Mouse (Mus musculus) neural tube, embryonic 11.5 days (tissue): ENCODE measurements at regions not wholly inside any gene's neighbourhood (a gene's known extent, or its start where the extent isn't known, plus 50 kb on each side); places are given as distances from the start of the nearest gene placed in this dataset.
"Not testable (repeated sequence)": the region's sequence is repeated elsewhere in the genome, so short reads cannot be mapped to it uniquely, and the experiment has no call there.

Experiments
- ATAC-seq: fragments of 200-750 bp; cut with Nextera tagmentation; 2 replicates; pipeline ENCODE4 v1.8.0; 2017; ENCODE audit warnings: moderate number of reproducible peaks, mild to moderate bottlenecking, moderate TSS enrichment, moderate library complexity; ENCODE audit not compliant: insufficient read depth, low FRiP score, low TSS enrichment
- DNase-seq: peaks from one replicate; pipeline ENCODE4 v3.0.0-alpha.2; 2015; ENCODE audit warnings: low spot score
- H3K27ac ChIP-seq: fragments of 300-500 bp; sonication (generic); 2 replicates; pipeline ENCODE4 v1.5.1; 2014; ENCODE audit warnings: low read depth, mild to moderate bottlenecking, low read length
- H3K27me3 ChIP-seq: fragments of 300-500 bp; sonication (generic); 2 replicates; pipeline ENCODE4 v1.6.1; 2014; ENCODE audit warnings: mild to moderate bottlenecking, low read length, mixed read lengths; ENCODE audit not compliant: control insufficient read depth, insufficient read depth
- H3K36me3 ChIP-seq: fragments of 300-500 bp; sonication (generic); 2 replicates; pipeline ENCODE4 v1.6.1; 2014; ENCODE audit warnings: mild to moderate bottlenecking, low read length, moderate library complexity, mixed read lengths; ENCODE audit not compliant: control insufficient read depth, insufficient read depth
- H3K4me1 ChIP-seq: fragments of 300-500 bp; sonication (generic); 2 replicates; pipeline ENCODE4 v1.6.1; 2014; ENCODE audit warnings: low read length, mixed read lengths; ENCODE audit not compliant: control insufficient read depth, insufficient read depth
- H3K4me2 ChIP-seq: fragments of 300-500 bp; sonication (generic); 2 replicates; pipeline ENCODE4 v1.6.1; 2014; ENCODE audit warnings: low read depth, mild to moderate bottlenecking, moderate library complexity
- H3K4me3 ChIP-seq: fragments of 300-500 bp; sonication (generic); 2 replicates; pipeline ENCODE4 v1.5.1; 2014; ENCODE audit warnings: low read depth, low read length
- H3K9ac ChIP-seq: fragments of 300-500 bp; sonication (generic); 2 replicates; pipeline ENCODE4 v1.6.1; 2014; ENCODE audit warnings: mild to moderate bottlenecking, low read length
- H3K9me3 ChIP-seq: fragments of 300-500 bp; sonication (generic); 2 replicates; pipeline ENCODE4 v1.6.1; 2016; ENCODE audit warnings: low read length; ENCODE audit not compliant: control insufficient read depth
- WGBS: fragments of 180-500 bp; shearing (Covaris S2); extraction: QIAGEN DNeasy Blood & Tissue Kit; methylation state at CpG from one replicate; pipeline ENCODE4 v1.1.7; 2014; 5-methylcytosine and 5-hydroxymethylcytosine counted together

DNA sequence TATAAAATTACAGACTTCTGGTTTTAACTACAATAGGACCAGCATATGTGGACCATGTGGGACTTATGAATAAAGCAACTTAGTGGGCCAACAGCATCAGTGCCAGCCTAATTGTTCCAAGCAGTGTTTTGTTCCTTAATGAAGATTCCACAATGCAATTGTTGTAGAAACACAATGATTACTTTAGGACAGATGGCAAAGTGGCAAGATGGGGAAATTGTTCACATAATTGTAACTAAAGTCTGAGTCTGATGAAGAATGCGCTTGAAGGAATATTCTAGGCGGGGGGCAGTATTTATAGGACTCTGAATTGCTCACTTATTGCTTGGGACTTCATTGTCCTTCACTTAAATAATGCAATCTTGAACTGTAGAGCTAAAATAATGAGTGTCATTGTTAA is 253.4 kb upstream of the Kcnj3 start:
- WGBS: 80% methylated on average over 2 of the region's 2 CpGs
- no peak for DNase-seq
- H3K36me3 ChIP-seq: no peaks in the 10 kb centered on the region
- H3K27me3 ChIP-seq: no peaks in the 10 kb centered on the region
- no peak overlapping the region for H3K27ac ChIP-seq
- no peak overlapping the region for H3K4me3 ChIP-seq
- H3K4me1 ChIP-seq: no peaks in the 10 kb centered on the region
- H3K9ac ChIP-seq: no peak overlapping the region
- no peak for ATAC-seq
- no peak overlapping the region for H3K4me2 ChIP-seq
- H3K9me3 ChIP-seq: no peaks in the 10 kb centered on the region

DNA sequence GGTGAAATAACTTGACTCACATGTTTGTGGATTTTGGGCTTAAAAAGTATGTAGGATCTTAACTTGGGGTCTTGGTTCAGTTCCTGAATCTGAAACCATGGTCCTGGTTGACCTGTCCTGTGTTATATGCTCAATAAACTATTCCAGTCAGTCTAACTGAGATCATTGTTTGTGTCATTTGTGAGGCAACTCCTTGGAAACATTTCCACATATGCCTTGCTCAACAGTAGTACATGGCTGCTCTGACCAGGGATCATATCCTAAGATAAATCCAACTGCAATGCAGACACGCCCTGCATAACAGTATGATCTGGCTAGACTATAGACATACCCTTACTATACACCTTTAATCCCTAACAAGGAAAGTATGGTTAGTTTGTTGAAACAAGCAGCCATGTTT is 228.9 kb upstream of the Kcnj3 start:
- H3K9me3 ChIP-seq: no peaks in the 10 kb centered on the region
- H3K4me3 ChIP-seq: no peak overlapping the region
- H3K27ac ChIP-seq: no peak overlapping the region
- WGBS: 77% methylated on average over 1 of the region's 1 CpGs
- H3K4me1 ChIP-seq: no peaks in the 10 kb centered on the region
- no peaks in the 10 kb centered on the region for H3K27me3 ChIP-seq
- H3K36me3 ChIP-seq: no peaks in the 10 kb centered on the region
- H3K4me2 ChIP-seq: no peak overlapping the region
- ATAC-seq (no peak), DNase-seq (no peak)
- H3K9ac ChIP-seq: no peak overlapping the region

DNA sequence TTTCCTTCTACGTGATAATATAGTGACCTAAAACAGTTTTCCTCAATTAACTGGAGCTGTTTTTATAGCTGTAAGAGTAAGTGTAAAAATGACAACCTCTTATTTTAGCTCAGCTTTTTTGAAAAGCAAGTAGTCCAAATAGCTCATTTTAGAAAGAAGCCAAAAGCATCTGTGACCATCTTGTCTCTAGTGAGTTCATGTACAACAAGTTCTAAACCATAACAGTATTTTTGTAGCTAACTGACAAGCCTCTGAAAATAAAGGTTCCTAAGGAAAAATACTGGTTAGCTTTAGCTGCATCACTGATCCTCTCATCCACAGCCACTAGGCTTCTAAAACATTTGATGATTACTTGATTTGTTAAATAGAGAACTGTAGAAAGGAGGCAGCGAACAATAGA is 227.2 kb upstream of the Kcnj3 start:
- WGBS: 78% methylated on average over 2 of the region's 2 CpGs
- Histone ChIP-seq H3K27ac (no peak overlapping the region), H3K4me1 (no peaks in the 10 kb centered on the region), H3K36me3 (no peaks in the 10 kb centered on the region), H3K4me3 (no peak overlapping the region), H3K9ac (no peak overlapping the region), H3K4me2 (no peak overlapping the region), H3K9me3 (no peaks in the 10 kb centered on the region), H3K27me3 (no peaks in the 10 kb centered on the region)
- no peak for ATAC-seq
- no peak for DNase-seq

DNA sequence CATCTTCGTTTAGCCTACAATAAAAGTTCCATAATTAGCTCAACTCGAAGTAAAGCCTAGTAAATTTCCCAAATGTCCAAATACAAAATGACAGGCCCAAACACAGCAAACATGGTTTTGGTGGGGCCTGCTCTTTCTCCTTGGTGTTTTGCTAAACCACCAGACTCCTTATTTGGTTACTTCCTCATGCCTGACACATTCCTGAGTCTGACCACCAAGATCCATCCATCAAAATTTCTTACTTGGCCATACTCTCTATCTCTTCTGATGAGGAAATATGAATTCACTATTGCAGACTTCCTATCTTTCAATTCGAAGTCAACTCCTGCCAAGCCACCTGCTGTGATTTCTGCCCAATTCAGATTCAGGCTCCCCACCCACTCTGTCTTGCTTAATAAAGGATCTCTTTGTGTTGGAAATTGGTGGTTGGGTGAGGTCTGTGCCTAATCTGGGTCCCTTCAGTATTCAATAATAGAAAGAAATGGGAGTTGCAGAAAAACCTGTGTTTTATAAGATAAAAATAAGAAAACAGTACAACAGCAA is 225.9 kb upstream of the Kcnj3 start:
- no peaks in the 10 kb centered on the region for H3K27me3 ChIP-seq
- no peak overlapping the region for H3K4me3 ChIP-seq
- 53% methylated on average over 3 of the region's 3 CpGs for WGBS

DNA sequence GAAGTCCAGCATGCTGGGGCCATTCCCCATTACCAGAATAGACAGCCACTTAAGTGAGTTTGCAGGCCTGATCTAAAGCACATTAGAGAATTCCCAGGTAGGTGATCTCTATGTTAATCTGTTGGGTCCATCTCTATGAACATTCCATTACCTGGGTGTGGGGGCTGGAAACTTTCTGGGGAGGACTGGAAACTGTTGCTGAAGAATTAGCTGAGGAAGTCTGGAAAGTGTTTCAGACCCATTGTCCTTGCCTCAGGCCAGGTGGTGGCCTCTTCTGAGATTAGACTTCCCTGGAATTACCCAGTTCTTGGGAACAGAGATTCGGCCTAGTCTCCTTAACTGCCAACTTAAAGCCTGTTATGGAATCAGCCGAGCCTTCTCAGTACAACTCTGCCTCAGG is 224.5 kb upstream of the Kcnj3 start:
- no peak for ATAC-seq
- H3K4me2 ChIP-seq: no peak overlapping the region
- H3K9ac ChIP-seq: no peak overlapping the region
- no peaks in the 10 kb centered on the region for H3K36me3 ChIP-seq
- no peak overlapping the region for H3K4me3 ChIP-seq
- no peak for DNase-seq
- no peak overlapping the region for H3K27ac ChIP-seq
- 88% methylated on average over 2 of the region's 2 CpGs for WGBS
- no peaks in the 10 kb centered on the region for H3K4me1 ChIP-seq
- H3K9me3 ChIP-seq: no peaks in the 10 kb centered on the region
- no peaks in the 10 kb centered on the region for H3K27me3 ChIP-seq

More for the DNA sequence above, 225.9 kb upstream of the Kcnj3 start:
- Histone ChIP-seq H3K4me2 (no peak overlapping the region), H3K4me1 (no peaks in the 10 kb centered on the region), H3K27ac (no peak overlapping the region), H3K9me3 (no peaks in the 10 kb centered on the region), H3K9ac (no peak overlapping the region), H3K36me3 (no peaks in the 10 kb centered on the region)
- ATAC-seq: no peak
- DNase-seq: no peak

DNA sequence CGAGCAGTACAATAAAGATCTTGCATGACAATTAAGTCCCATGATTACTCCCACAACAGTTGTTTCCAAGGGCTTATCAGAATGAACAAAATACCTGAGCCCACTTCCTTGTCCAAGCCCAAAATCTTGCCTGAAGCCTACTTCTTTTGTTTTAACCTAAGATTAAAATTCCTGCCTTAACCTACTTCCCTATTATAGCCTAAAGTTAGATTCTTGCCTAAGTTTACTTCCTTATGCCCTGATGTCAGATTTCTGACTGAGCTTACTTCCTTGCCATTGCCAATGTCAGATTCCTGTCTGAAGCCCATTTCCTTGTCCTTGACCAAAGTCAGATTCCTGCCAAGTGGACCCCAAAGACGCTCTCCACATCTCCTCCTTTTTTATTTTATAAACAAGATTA is 213.7 kb upstream of the Kcnj3 start:
- H3K36me3 ChIP-seq: no peaks in the 10 kb centered on the region
- H3K4me2 ChIP-seq: no peak overlapping the region
- H3K27ac ChIP-seq: no peak overlapping the region
- H3K4me1 ChIP-seq: no peaks in the 10 kb centered on the region
- H3K4me3 ChIP-seq: no peak overlapping the region
- ATAC-seq: no peak
- H3K9ac ChIP-seq: no peak overlapping the region
- no peak for DNase-seq
- WGBS: 74% methylated on average over 2 of the region's 2 CpGs
- H3K27me3 ChIP-seq: no peaks in the 10 kb centered on the region
- H3K9me3 ChIP-seq: no peaks in the 10 kb centered on the region

DNA sequence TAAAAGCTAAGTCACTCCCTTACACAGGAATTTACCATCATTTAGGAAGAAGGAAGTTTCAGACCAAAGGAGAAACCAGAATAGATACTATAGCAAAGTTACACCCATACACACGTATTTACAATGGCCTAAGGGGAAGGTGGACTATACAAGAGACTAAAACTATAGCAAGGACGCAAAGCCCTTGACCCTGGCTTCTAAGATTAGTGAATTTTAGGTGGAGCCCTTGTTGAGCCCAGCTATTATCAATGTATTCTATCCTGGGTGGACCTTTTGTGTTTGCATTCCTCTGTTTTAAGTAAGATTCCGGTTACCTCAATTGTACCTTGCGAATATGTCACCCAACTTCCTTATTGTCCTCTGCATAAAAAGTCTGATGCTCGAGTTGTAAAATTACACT is 213.0 kb upstream of the Kcnj3 start:
- H3K4me2 ChIP-seq, H3K27me3 ChIP-seq, DNase-seq, H3K9ac ChIP-seq, H3K4me3 ChIP-seq, ATAC-seq, H3K4me1 ChIP-seq, H3K36me3 ChIP-seq, H3K9me3 ChIP-seq, H3K27ac ChIP-seq: not testable (repeated sequence)
- WGBS: 91% methylated on average over 5 of the region's 5 CpGs

DNA sequence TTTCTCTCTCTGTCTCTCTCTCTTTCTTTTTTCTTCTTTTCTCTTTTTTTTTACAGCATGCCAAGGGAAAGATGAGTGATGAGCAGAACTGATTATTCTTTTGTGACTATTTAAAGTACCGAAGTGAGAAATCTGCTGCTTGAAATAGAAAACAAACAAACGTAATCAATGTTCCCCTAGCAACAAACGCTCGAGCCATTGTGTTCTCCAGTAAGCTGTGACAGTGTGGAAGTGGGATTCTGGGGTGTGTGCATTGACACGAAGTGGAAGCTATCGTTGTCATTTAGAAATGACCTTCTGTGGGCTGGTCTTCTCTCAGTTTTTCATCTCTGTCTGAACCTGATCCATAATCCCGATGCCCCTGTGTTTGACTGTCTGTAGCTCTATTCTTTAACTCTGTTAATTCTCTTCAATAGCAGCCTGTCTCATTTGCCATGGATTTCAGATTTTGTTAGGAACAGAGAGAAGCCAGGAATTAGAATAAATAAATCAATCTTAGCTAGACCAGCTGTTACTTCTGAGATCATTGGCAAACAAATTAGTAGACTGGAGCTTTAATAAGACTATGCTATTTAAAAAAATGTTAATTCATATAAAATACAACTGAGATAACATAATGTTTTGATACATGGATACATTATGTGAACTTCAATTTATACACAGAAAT is 207.5 kb upstream of the Kcnj3 start:
- no peaks in the 10 kb centered on the region for H3K36me3 ChIP-seq
- no peaks in the 10 kb centered on the region for H3K27me3 ChIP-seq
- 82% methylated on average over 7 of the region's 7 CpGs for WGBS
- no peaks in the 10 kb centered on the region for H3K4me1 ChIP-seq
- DNase-seq (no peak), ATAC-seq (no peak)
- H3K4me3 ChIP-seq: no peak overlapping the region
- no peak overlapping the region for H3K9ac ChIP-seq
- H3K27ac ChIP-seq: no peak overlapping the region
- no peaks in the 10 kb centered on the region for H3K9me3 ChIP-seq
- no peak overlapping the region for H3K4me2 ChIP-seq

DNA sequence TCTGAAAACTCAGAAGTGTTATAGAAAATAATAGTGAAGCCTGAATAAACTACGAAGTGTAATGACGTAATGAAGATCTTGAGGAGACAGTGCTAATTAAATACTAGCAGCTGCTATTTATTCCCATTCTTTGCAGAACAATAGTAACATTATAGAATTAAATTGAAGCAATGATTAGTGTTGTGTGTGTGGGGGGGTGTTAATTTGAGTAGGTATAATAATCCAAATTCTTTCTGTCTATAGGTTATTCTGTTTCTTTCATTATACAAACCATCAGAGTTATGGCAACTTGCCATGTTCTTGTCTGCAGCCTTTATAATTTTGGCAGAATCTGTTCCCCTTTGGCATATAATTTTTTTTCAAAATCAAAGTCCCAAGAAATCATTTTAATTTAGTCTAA is 203.9 kb upstream of the Kcnj3 start:
- DNase-seq (no peak), ATAC-seq (no peak)
- WGBS: 94% methylated on average over 2 of the region's 2 CpGs
- Histone ChIP-seq H3K9ac (no peak overlapping the region), H3K4me1 (no peaks in the 10 kb centered on the region), H3K4me3 (no peak overlapping the region), H3K4me2 (no peak overlapping the region), H3K27ac (no peak overlapping the region), H3K9me3 (no peaks in the 10 kb centered on the region), H3K36me3 (no peaks in the 10 kb centered on the region), H3K27me3 (no peaks in the 10 kb centered on the region)
